Mouse (Mus musculus): Measurements from ENCODE around the gene Camk1. TPM values are rescaled to one million over a fixed set of nuclear protein-coding genes. Genes with fewer than 3 reads are reported as not detected.
"Not testable (repeated sequence)": the region's sequence is repeated elsewhere in the genome, so short reads cannot be mapped to it uniquely, and the experiment has no call there.

Gene Camk1
- total and polyA plus RNA-seq, 3 experiments = 7.9 to 13.3 TPM; not detected in 1

DNA sequence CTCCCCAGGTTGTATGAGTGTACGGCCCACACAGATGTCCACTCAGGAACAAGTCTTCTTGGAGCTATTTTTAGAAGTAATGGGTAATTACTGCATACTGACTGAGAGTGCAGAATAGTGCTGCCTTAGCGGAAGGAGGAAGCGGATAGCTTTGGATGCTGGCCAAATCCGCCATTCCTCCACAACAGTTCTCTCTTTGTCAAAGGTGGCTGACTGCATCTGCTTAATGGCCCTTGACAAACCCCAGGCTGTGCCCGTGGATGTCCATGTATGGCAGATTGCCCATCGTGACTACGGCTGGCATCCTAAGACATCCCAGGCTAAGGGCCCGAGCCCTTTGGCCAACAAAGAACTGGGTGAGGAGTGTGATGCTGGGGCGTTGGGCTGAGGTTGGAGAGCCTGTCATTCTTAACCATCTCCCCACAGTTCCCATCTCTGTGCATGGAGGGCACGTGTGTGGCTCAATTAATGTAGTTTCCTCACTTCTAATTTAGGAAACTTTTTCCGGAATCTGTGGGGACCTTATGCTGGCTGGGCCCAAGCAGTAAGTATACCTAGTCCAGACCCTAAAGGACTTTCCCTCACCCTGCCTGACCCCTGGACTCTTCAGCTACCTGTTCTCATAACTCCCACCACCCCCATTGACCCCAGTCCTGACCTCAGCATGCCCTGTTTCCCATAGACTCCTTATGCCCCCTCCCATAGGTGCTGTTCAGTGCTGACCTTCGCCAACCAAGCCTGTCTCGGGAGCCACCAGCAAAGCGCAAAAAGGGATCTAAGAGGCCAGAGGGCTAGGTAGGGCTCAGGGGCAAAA is 10.4 kb downstream of the Camk1 start:
- H3K9ac ChIP-seq (ENCODE audit: control insufficient read depth, low read depth, low read length, poor library complexity, severe bottlenecking) = no peak overlapping the region
- H3K9me3 ChIP-seq (replicated peaks; ENCODE audit: insufficient read depth, low read length) = no peaks in the 10 kb centered on the region
- no peak for DNase-seq (ENCODE audit: low read depth, low spot score)
- no peak overlapping the region for H3K4me3 ChIP-seq (ENCODE audit: control insufficient read depth in 1 of 2, insufficient read depth in 1 of 2, low read depth in 2 of 2, low read length in 2 of 2)
- H3K79me2 ChIP-seq (ENCODE audit: control insufficient read depth, insufficient read depth, low read length, poor library complexity) = no peaks in the 10 kb centered on the region
- H3K27me3 ChIP-seq (ENCODE audit: control insufficient read depth in 1 of 2, insufficient read depth in 2 of 2, low read length in 2 of 2) = no peaks in the 10 kb centered on the region
- H3K27ac ChIP-seq (ENCODE audit: control insufficient read depth, low read depth, low read length) = no peak overlapping the region
- peaks cover 9 to 16% of the 10 kb centered on the region in 2 experiments for H3K4me1 ChIP-seq (ENCODE audit: control insufficient read depth in 1 of 2, insufficient read depth in 2 of 2, low read length in 2 of 2)
- TF ChIP-seq ZKSCAN1 (IDR thresholded peaks at IDR 0.05; ENCODE audit: low read depth, low read length) (no peak), ZNF384 (IDR thresholded peaks at IDR 0.05; ENCODE audit: low read depth, low read length) (no peak), MXI1 (IDR thresholded peaks at IDR 0.05; ENCODE audit: low read depth, low read length) (no peak), MYB (IDR thresholded peaks at IDR 0.05; ENCODE audit: low read depth, low read length) (no peak)
- peaks cover 0 to 24% of the 10 kb centered on the region in 2 experiments; a peak in 2 of 4 replicates for H3K36me3 ChIP-seq (ENCODE audit: control insufficient read depth in 1 of 2, insufficient read depth in 2 of 2, low read length in 2 of 2)

- H3K27me3 ChIP-seq (ENCODE audit: control insufficient read depth in 1 of 2, insufficient read depth in 2 of 2, low read length in 2 of 2); H3K79me2 ChIP-seq (ENCODE audit: control insufficient read depth, insufficient read depth, low read length, poor library complexity); H3K9me3 ChIP-seq (replicated peaks; ENCODE audit: insufficient read depth, low read length); H3K9ac ChIP-seq (ENCODE audit: control insufficient read depth, low read depth, low read length, poor library complexity, severe bottlenecking); H3K27ac ChIP-seq (ENCODE audit: control insufficient read depth, low read depth, low read length); DNase-seq (ENCODE audit: low read depth, low spot score); H3K4me3 ChIP-seq (ENCODE audit: control insufficient read depth in 1 of 2, insufficient read depth in 1 of 2, low read depth in 2 of 2, low read length in 2 of 2): not testable (repeated sequence)
- TF ChIP-seq TBP (IDR thresholded peaks at IDR 0.05; ENCODE audit: low read depth, low read length) = peak; percentile 45; the same call in 1 of the 2 replicates
- Histone ChIP-seq H3K4me1 (ENCODE audit: control insufficient read depth in 1 of 2, insufficient read depth in 2 of 2, low read length in 2 of 2) (peaks cover 9 to 19% of the 10 kb centered on the region in 2 experiments), H3K36me3 (ENCODE audit: control insufficient read depth in 1 of 2, insufficient read depth in 2 of 2, low read length in 2 of 2) (peaks cover 0 to 24% of the 10 kb centered on the region in 2 experiments; a peak in 2 of 4 replicates)
Observed at GRCm38 (mm10) chr6:113332734-113333133, 11.1 kb downstream of the Camk1 start.

- Histone ChIP-seq H3K4me3 (ENCODE audit: control insufficient read depth in 1 of 2, insufficient read depth in 1 of 2, low read depth in 2 of 2, low read length in 2 of 2) (no peak overlapping the region), H3K27me3 (ENCODE audit: control insufficient read depth in 1 of 2, insufficient read depth in 2 of 2, low read length in 2 of 2) (no peaks in the 10 kb centered on the region), H3K9me3 (replicated peaks; ENCODE audit: insufficient read depth, low read length) (no peaks in the 10 kb centered on the region), H3K9ac (ENCODE audit: control insufficient read depth, low read depth, low read length, poor library complexity, severe bottlenecking) (no peak overlapping the region), H3K36me3 (ENCODE audit: control insufficient read depth in 1 of 2, insufficient read depth in 2 of 2, low read length in 2 of 2) (peaks cover 0 to 24% of the 10 kb centered on the region in 2 experiments; a peak in 2 of 4 replicates), H3K4me1 (ENCODE audit: control insufficient read depth in 1 of 2, insufficient read depth in 2 of 2, low read length in 2 of 2) (peaks cover 9 to 19% of the 10 kb centered on the region in 2 experiments), H3K27ac (ENCODE audit: control insufficient read depth, low read depth, low read length) (no peak overlapping the region), H3K79me2 (ENCODE audit: control insufficient read depth, insufficient read depth, low read length, poor library complexity) (no peaks in the 10 kb centered on the region)
- DNase-seq (ENCODE audit: low read depth, low spot score) = no peak
- TF ChIP-seq RAD21 (IDR thresholded peaks at IDR 0.05; ENCODE audit: low read depth, low read length) (no peak), NRF1 (IDR thresholded peaks at IDR 0.05; ENCODE audit: insufficient read depth, low read depth, low read length, poor library complexity, severe bottlenecking) (no peak), MEF2A (IDR thresholded peaks at IDR 0.05; ENCODE audit: extremely low read depth, insufficient replicate concordance, low read depth, low read length, poor library complexity, severe bottlenecking) (no peak), JUND (IDR thresholded peaks at IDR 0.05; ENCODE audit: low read depth, low read length) (no peak), TAL1 (IDR thresholded peaks at IDR 0.05; ENCODE audit: low read length) (no peak), ETS1 (IDR thresholded peaks at IDR 0.05; ENCODE audit: low read depth, low read length) (no peak), POLR2AphosphoS5 (IDR thresholded peaks at IDR 0.05; ENCODE audit: borderline replicate concordance, low read depth, low read length) (no peak), SMC3 (IDR thresholded peaks at IDR 0.05; ENCODE audit: low read depth, low read length) (no peak), ZC3H11A (IDR thresholded peaks at IDR 0.05; ENCODE audit: low read depth, low read length) (no peak), ZMIZ1 (IDR thresholded peaks at IDR 0.05; ENCODE audit: low read depth, low read length) (no peak), EP300 (IDR thresholded peaks at IDR 0.05; ENCODE audit: low read depth in 1 of 2, low read length in 2 of 2) (no peak), TCF12 (IDR thresholded peaks at IDR 0.05; ENCODE audit: low read depth, low read length) (no peak), SIN3A (IDR thresholded peaks at IDR 0.05; ENCODE audit: low read length) (no peak), ELF1 (IDR thresholded peaks at IDR 0.05; ENCODE audit: low read depth, low read length) (no peak), GABPA (IDR thresholded peaks at IDR 0.05; ENCODE audit: low read depth, low read length) (no peak), UBTF (IDR thresholded peaks at IDR 0.05; ENCODE audit: borderline replicate concordance, insufficient read depth, low read depth, low read length) (no peak)
Observed at GRCm38 (mm10) chr6:113331721-113332120, 12.1 kb downstream of the Camk1 start.
